Mouse (Mus musculus): ENCODE measurements around the gene Dcp1b. TPM values are rescaled to one million over a fixed set of nuclear protein-coding genes. Genes with fewer than 3 reads are reported as not detected.
A peak's percentile ranks its signal among the peaks of the same experiment; 100 is the strongest.

The Dcp1b gene
- polyA plus RNA-seq (2014; fragmentation: Nextera tagmentation; extraction: Ambion mirVana) = 12.1 TPM in 2 replicates

- Histone ChIP-seq H3K27me3 (ENCODE audit: control insufficient read depth, insufficient read depth, low read length) (no peaks in the 10 kb centered on the region), H3K9me3 (ENCODE audit: control insufficient read depth, low read length) (no peaks in the 10 kb centered on the region), H3K4me3 (ENCODE audit: low read depth, low read length) (peak within 1 kb of the TSS; percentile 82), H3K4me2 (ENCODE audit: low read depth, low read length, severe bottlenecking) (peak within 1 kb of the TSS; percentile 63), H3K36me3 (ENCODE audit: control insufficient read depth, insufficient read depth, low read length) (no peaks in the 10 kb centered on the region), H3K9ac (ENCODE audit: low read length) (peak within 1 kb of the TSS; percentile 91), H3K27ac (ENCODE audit: low read depth, low read length) (peak within 1 kb of the TSS; percentile 61; the same call in 1 of the 2 replicates), H3K4me1 (replicated peaks; ENCODE audit: control insufficient read depth, insufficient read depth, low read length) (no peaks in the 10 kb centered on the region; the same call in 1 of the 2 replicates)
- ATAC-seq (replicated peaks; ENCODE audit: low FRiP score) (peak; percentile 94), DNase-seq (ENCODE audit: low spot score) (peak; percentile 97)
- WGBS = under 1% methylated on average over 64 of the region's 65 CpGs
These were observed at the start of gene Dcp1b for GRCm38 (mm10) chr6:119175078-119175853. TSS of gene Dcp1b (plus strand) at chr6:119175253.

- Histone ChIP-seq H3K4me2 (ENCODE audit: low read depth, low read length, severe bottlenecking) (no peak overlapping the region), H3K4me1 (replicated peaks; ENCODE audit: control insufficient read depth, insufficient read depth, low read length) (no peaks in the 10 kb centered on the region), H3K9me3 (ENCODE audit: control insufficient read depth, low read length) (no peaks in the 10 kb centered on the region), H3K4me3 (ENCODE audit: low read depth, low read length) (no peak overlapping the region), H3K36me3 (ENCODE audit: control insufficient read depth, insufficient read depth, low read length) (no peaks in the 10 kb centered on the region), H3K27ac (ENCODE audit: low read depth, low read length) (no peak overlapping the region), H3K27me3 (ENCODE audit: control insufficient read depth, insufficient read depth, low read length) (no peaks in the 10 kb centered on the region), H3K9ac (ENCODE audit: low read length) (no peak overlapping the region)
- DNase-seq (ENCODE audit: low spot score) = no peak
- ATAC-seq (replicated peaks; ENCODE audit: low FRiP score) = no peak
- WGBS = 85% methylated on average over 3 of the region's 3 CpGs
These were observed 48.1 kb upstream of the Dcp1b start for GRCm38 (mm10) chr6:119126991-119127390.

DNA sequence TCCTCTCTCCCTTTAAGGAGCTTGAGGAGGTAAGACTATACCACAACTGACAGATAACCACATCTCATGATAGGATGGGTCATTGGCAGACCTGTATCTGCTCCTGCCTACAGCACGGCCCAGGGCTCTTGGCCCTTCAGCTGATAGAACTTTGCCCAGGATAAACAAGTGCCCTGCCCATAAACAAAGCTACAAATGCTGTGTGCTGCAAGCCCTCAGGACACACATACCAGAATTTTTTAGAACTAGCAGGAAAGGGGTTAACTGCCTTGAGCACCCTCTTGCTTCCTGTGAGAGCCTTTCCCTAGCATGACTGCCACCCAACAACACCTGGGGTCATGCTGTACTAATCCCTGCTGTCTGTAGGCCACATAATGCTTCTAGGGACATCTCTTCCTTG is 47.0 kb upstream of the Dcp1b start:
- no peak overlapping the region for H3K4me2 ChIP-seq (ENCODE audit: low read depth, low read length, severe bottlenecking)
- no peaks in the 10 kb centered on the region for H3K27me3 ChIP-seq (ENCODE audit: control insufficient read depth, insufficient read depth, low read length)
- WGBS = 87% methylated on average over 1 of the region's 1 CpGs
- H3K36me3 ChIP-seq (ENCODE audit: control insufficient read depth, insufficient read depth, low read length) = no peaks in the 10 kb centered on the region
- no peak overlapping the region for H3K27ac ChIP-seq (ENCODE audit: low read depth, low read length)
- H3K9me3 ChIP-seq (ENCODE audit: control insufficient read depth, low read length) = no peaks in the 10 kb centered on the region
- ATAC-seq (replicated peaks; ENCODE audit: low FRiP score) = no peak
- no peak overlapping the region for H3K9ac ChIP-seq (ENCODE audit: low read length)
- no peak for DNase-seq (ENCODE audit: low spot score)
- H3K4me1 ChIP-seq (replicated peaks; ENCODE audit: control insufficient read depth, insufficient read depth, low read length) = no peaks in the 10 kb centered on the region
- no peak overlapping the region for H3K4me3 ChIP-seq (ENCODE audit: low read depth, low read length)

- 92% methylated on average over 8 of the region's 8 CpGs for WGBS
- no peak overlapping the region for H3K9ac ChIP-seq (ENCODE audit: low read length)
These were observed 46.5 kb upstream of the Dcp1b start for GRCm38 (mm10) chr6:119128521-119128920.

DNA sequence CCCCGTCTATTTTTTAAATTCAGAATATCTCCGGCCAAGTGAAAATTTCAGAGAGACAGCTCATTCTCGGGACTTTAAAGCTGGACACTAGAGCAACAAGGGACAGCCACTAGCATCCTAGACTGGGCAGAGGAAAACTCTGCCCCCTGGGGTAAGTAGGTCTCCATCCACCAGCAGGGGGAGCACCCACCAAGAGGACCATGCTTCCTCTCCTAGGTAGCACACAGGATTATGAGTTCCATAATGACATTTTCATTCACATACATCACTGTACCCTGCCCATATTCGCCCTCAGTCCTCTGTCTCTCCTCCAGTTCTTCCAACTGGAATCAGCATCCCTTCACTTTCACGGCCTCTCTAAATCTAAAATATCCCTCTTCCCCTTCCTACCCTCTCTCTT is 45.4 kb upstream of the Dcp1b start:
- peak; percentile 51 for DNase-seq (ENCODE audit: low spot score)
- no peak for ATAC-seq (replicated peaks; ENCODE audit: low FRiP score)

More at GRCm38 (mm10) chr6:119128521-119128920, 46.5 kb upstream of the Dcp1b start:
- no peak overlapping the region for H3K4me2 ChIP-seq (ENCODE audit: low read depth, low read length, severe bottlenecking)
- H3K9me3 ChIP-seq (ENCODE audit: control insufficient read depth, low read length) = no peaks in the 10 kb centered on the region
- ATAC-seq (replicated peaks; ENCODE audit: low FRiP score) (no peak), DNase-seq (ENCODE audit: low spot score) (no peak)
- no peaks in the 10 kb centered on the region for H3K27me3 ChIP-seq (ENCODE audit: control insufficient read depth, insufficient read depth, low read length)
- H3K4me1 ChIP-seq (replicated peaks; ENCODE audit: control insufficient read depth, insufficient read depth, low read length) = no peaks in the 10 kb centered on the region
- no peak overlapping the region for H3K27ac ChIP-seq (ENCODE audit: low read depth, low read length)
- H3K36me3 ChIP-seq (ENCODE audit: control insufficient read depth, insufficient read depth, low read length) = no peaks in the 10 kb centered on the region
- no peak overlapping the region for H3K4me3 ChIP-seq (ENCODE audit: low read depth, low read length)

DNA sequence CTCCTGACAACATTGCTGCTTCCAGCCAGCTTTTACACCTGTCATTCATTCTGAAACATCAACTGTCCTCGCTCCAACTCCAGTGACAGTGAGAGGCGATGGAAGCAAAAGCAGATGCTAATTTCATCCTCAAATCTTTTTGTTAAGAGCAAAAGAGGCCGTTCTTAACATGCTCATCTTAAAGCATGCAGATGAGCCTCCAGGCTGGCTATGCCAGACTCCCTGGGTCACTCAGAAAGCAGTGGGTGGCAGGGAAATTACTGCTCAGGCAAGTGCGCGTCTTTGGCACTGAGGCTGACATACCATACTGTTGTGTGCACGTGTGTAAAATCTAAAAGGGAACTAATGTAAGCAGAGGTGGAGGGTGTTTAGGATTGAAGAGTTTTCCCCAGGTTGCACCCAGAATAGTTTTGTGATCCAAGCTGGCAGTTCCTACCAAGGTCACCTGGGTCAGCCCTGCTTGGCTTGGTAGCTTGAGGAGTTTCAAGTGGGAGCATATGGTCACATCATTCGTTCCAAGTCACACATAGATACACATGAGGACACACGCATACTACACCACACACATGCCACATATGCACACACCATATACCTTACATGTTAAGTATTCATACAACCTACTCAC is 42.8 kb upstream of the Dcp1b start:
- DNase-seq (ENCODE audit: low spot score) = no peak
- no peak overlapping the region for H3K4me3 ChIP-seq (ENCODE audit: low read depth, low read length)
- no peak overlapping the region for H3K27ac ChIP-seq (ENCODE audit: low read depth, low read length)
- H3K27me3 ChIP-seq (ENCODE audit: control insufficient read depth, insufficient read depth, low read length) = no peaks in the 10 kb centered on the region
- ATAC-seq (replicated peaks; ENCODE audit: low FRiP score) = no peak
- H3K4me2 ChIP-seq (ENCODE audit: low read depth, low read length, severe bottlenecking) = no peak overlapping the region
- no peaks in the 10 kb centered on the region for H3K36me3 ChIP-seq (ENCODE audit: control insufficient read depth, insufficient read depth, low read length)
- no peaks in the 10 kb centered on the region for H3K9me3 ChIP-seq (ENCODE audit: control insufficient read depth, low read length)
- no peaks in the 10 kb centered on the region for H3K4me1 ChIP-seq (replicated peaks; ENCODE audit: control insufficient read depth, insufficient read depth, low read length)
- 85% methylated on average over 8 of the region's 8 CpGs for WGBS
- no peak overlapping the region for H3K9ac ChIP-seq (ENCODE audit: low read length)

More for the DNA sequence above, 45.4 kb upstream of the Dcp1b start:
- Histone ChIP-seq H3K9me3 (ENCODE audit: control insufficient read depth, low read length) (no peaks in the 10 kb centered on the region), H3K36me3 (ENCODE audit: control insufficient read depth, insufficient read depth, low read length) (no peaks in the 10 kb centered on the region), H3K27me3 (ENCODE audit: control insufficient read depth, insufficient read depth, low read length) (no peaks in the 10 kb centered on the region), H3K27ac (ENCODE audit: low read depth, low read length) (no peak overlapping the region), H3K4me2 (ENCODE audit: low read depth, low read length, severe bottlenecking) (no peak overlapping the region), H3K4me3 (ENCODE audit: low read depth, low read length) (no peak overlapping the region), H3K9ac (ENCODE audit: low read length) (no peak overlapping the region), H3K4me1 (replicated peaks; ENCODE audit: control insufficient read depth, insufficient read depth, low read length) (no peaks in the 10 kb centered on the region)
- WGBS = 85% methylated on average over 5 of the region's 5 CpGs

GRCm38 (mm10) chr6:119132863-119133262 is 42.2 kb upstream of the Dcp1b start:
- DNase-seq (ENCODE audit: low spot score) (no peak), ATAC-seq (replicated peaks; ENCODE audit: low FRiP score) (no peak)
- Histone ChIP-seq H3K4me2 (ENCODE audit: low read depth, low read length, severe bottlenecking) (no peak overlapping the region), H3K9ac (ENCODE audit: low read length) (no peak overlapping the region), H3K27ac (ENCODE audit: low read depth, low read length) (no peak overlapping the region), H3K4me3 (ENCODE audit: low read depth, low read length) (no peak overlapping the region), H3K9me3 (ENCODE audit: control insufficient read depth, low read length) (no peaks in the 10 kb centered on the region), H3K4me1 (replicated peaks; ENCODE audit: control insufficient read depth, insufficient read depth, low read length) (no peaks in the 10 kb centered on the region), H3K36me3 (ENCODE audit: control insufficient read depth, insufficient read depth, low read length) (no peaks in the 10 kb centered on the region), H3K27me3 (ENCODE audit: control insufficient read depth, insufficient read depth, low read length) (no peaks in the 10 kb centered on the region)
- WGBS = 92% methylated on average over 4 of the region's 4 CpGs

DNA sequence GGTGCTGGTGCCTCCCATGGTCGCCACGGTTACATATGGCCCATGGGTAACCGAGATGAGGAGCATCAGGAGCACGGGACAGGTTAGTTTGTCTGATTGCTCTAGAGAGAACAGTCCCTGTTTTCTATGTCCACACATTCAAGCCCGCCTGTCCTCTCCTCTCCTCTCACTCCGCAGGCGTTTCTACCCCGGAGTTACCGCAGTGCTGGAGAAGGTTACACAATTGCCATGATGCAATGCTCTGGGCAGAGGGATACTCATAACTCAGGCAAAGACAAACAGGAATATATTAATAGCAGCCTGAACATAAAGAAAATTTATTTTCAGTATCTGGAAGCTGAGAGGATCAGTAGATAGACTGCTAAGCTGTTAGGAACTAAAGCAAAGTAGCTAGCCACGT is 37.3 kb upstream of the Dcp1b start:
- 92% methylated on average over 10 of the region's 10 CpGs for WGBS
- ATAC-seq (replicated peaks; ENCODE audit: low FRiP score) = no peak
- no peaks in the 10 kb centered on the region for H3K9me3 ChIP-seq (ENCODE audit: control insufficient read depth, low read length)

More for the DNA sequence above, 37.3 kb upstream of the Dcp1b start:
- DNase-seq (ENCODE audit: low spot score) = no peak
- Histone ChIP-seq H3K27me3 (ENCODE audit: control insufficient read depth, insufficient read depth, low read length) (no peaks in the 10 kb centered on the region), H3K27ac (ENCODE audit: low read depth, low read length) (no peak overlapping the region), H3K36me3 (ENCODE audit: control insufficient read depth, insufficient read depth, low read length) (no peaks in the 10 kb centered on the region), H3K4me1 (replicated peaks; ENCODE audit: control insufficient read depth, insufficient read depth, low read length) (no peaks in the 10 kb centered on the region), H3K4me2 (ENCODE audit: low read depth, low read length, severe bottlenecking) (no peak overlapping the region), H3K9ac (ENCODE audit: low read length) (no peak overlapping the region), H3K4me3 (ENCODE audit: low read depth, low read length) (no peak overlapping the region)

Measured in forebrain, embryonic 11.5 days (tissue).